Mouse (Mus musculus) adrenal gland (tissue): ENCODE measurements around the gene Trex1.

Experiments
- intact Hi-C: fragments of 180-260 bp; cut with DNase I; formaldehyde crosslinking; loops from one replicate; pipeline ENCODE4 v1.15.1; 2025
- long read RNA-seq, 2 experiments: library from polyadenylated mRNA; unstranded; transcript quantifications; one replicate each; pipeline ENCODE4 v2.0.0; 2020; ENCODE audit warnings: borderline replicate concordance in 1 of 2; ENCODE audit not compliant: insufficient replicate concordance in 1 of 2

The Trex1 gene
- long read RNA-seq, experiment 1, partial matches to known transcripts, result 0 of 6 reads
- long read RNA-seq, experiment 1, other reads (novel, unspliced or antisense), result 0 of 6 reads
- long read RNA-seq, experiment 2, transcript Trex1-201 (2 exons, 1,084 nt), result major isoform, 7 of 11 reads
- long read RNA-seq, experiment 2, partial matches to known transcripts, result 1 of 11 reads
- long read RNA-seq, experiment 2, other reads (novel, unspliced or antisense), result 0 of 11 reads

- intact Hi-C loops, result loop anchor here (5.0 kb wide), 2 partner anchors 57 to 122 kb away; partner anchors contain the start of gene Uqcrc1
Observed at GRCm38 (mm10) chr9:109059136-109059903, at the start of gene Trex1. TSS of gene Trex1 (minus strand) at chr9:109059734.

- intact Hi-C loops, result no loop called here
Observed at GRCm38 (mm10) chr9:109107341-109107740, 47.8 kb upstream of the Trex1 start.

- intact Hi-C loops, result no loop called here
Observed at GRCm38 (mm10) chr9:109105648-109106047, 46.1 kb upstream of the Trex1 start.

- intact Hi-C loops, result no loop called here
Observed at GRCm38 (mm10) chr9:109105011-109105410, 45.5 kb upstream of the Trex1 start.

GRCm38 (mm10) chr9:109104083-109104482, 44.5 kb upstream of the Trex1 start:
- intact Hi-C loops, result no loop called here

GRCm38 (mm10) chr9:109103250-109103649, 43.7 kb upstream of the Trex1 start:
- intact Hi-C loops, result no loop called here

GRCm38 (mm10) chr9:109102541-109102940, 43.0 kb upstream of the Trex1 start:
- intact Hi-C loops, result no loop called here

GRCm38 (mm10) chr9:109101933-109102445, 42.5 kb upstream of the Trex1 start:
- intact Hi-C loops, result no loop called here

- intact Hi-C loops, result no loop called here
Observed at GRCm38 (mm10) chr9:109100307-109100928, 40.9 kb upstream of the Trex1 start.

GRCm38 (mm10) chr9:109098969-109099368, 39.4 kb upstream of the Trex1 start:
- intact Hi-C loops, result no loop called here

- intact Hi-C loops, result no loop called here
Observed at GRCm38 (mm10) chr9:109098366-109098765, 38.8 kb upstream of the Trex1 start.

GRCm38 (mm10) chr9:109097831-109098230, 38.3 kb upstream of the Trex1 start:
- intact Hi-C loops, result no loop called here

GRCm38 (mm10) chr9:109097291-109097690, 37.8 kb upstream of the Trex1 start:
- intact Hi-C loops, result no loop called here

- intact Hi-C loops, result no loop called here
Observed at GRCm38 (mm10) chr9:109096856-109097255, 37.3 kb upstream of the Trex1 start.

GRCm38 (mm10) chr9:109096251-109096661, 36.7 kb upstream of the Trex1 start:
- intact Hi-C loops, result no loop called here

- intact Hi-C loops, result no loop called here
Observed at GRCm38 (mm10) chr9:109095137-109095982, 35.8 kb upstream of the Trex1 start, which contains the start of gene Plxnb1. TSS of gene Plxnb1 (plus strand) at chr9:109095389.

GRCm38 (mm10) chr9:109094553-109095136, 35.1 kb upstream of the Trex1 start:
- intact Hi-C loops, result no loop called here

- intact Hi-C loops, result no loop called here
Observed at GRCm38 (mm10) chr9:109093786-109094552, 34.4 kb upstream of the Trex1 start.

- intact Hi-C loops, result no loop called here
Observed at GRCm38 (mm10) chr9:109092799-109093198, 33.3 kb upstream of the Trex1 start.

- intact Hi-C loops, result no loop called here
Observed at GRCm38 (mm10) chr9:109091802-109092201, 32.3 kb upstream of the Trex1 start.
